Mouse (Mus musculus) layer of hippocampus, adult 2 months (tissue): ENCODE results near the gene Prickle1. TPM values are rescaled to one million over a fixed set of nuclear protein-coding genes. Genes with fewer than 3 reads are reported as not detected.
A peak's percentile ranks its signal among the peaks of the same experiment; 100 is the strongest.

Experiments used
- DNase-seq, 2 experiments: peaks; one replicate each; pipeline ENCODE4 v3.0.0; 2022; ENCODE audit warnings: low spot score in 2 of 2
- H3K27ac ChIP-seq: fragments of 200-600 bp; 2 replicates; pipeline ENCODE4 v1.8.1; 2022
- H3K4me3 ChIP-seq: fragments of 200-600 bp; 2 replicates; pipeline ENCODE4 v1.8.1; 2022; ENCODE audit warnings: mild to moderate bottlenecking
- CTCF ChIP-seq: fragments of 200-600 bp; conservative IDR thresholded peaks from 2 replicates; pipeline ENCODE4 v1.8.1; 2022; ENCODE audit warnings: antibody characterized with exemption, mild to moderate bottlenecking, moderate library complexity
- total RNA-seq, 2 experiments: library from RNA; stranded (reverse); gene quantifications; 2 replicates each; pipeline ENCODE4 v1.2.3; 2021

The Prickle1 gene
- total RNA-seq, 2 experiments from 2014 or later = 67.4 to 69.2 TPM

DNA sequence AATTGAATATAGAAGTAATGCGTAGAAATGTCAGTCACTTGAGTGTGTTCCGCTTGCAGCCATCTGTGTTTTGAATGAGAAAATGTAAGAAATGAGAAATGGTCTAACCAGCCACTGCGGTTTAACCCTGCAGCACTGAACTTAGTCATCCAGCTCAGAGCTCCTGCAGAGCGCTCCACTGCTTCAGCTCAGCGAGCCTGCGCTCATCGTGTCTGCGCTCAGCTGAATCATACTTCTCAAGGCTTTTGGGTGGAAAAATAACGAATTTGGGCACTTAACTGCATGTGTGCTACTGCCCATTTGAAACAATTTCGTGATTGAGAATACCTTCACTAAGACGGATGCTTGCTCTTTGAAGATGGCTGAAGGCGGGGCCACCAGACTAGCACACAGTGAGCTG, 124.0 kb downstream of the Prickle1 start:
- DNase-seq = no peak

GRCm38 (mm10) chr15:93461066-93461465, 134.6 kb downstream of the Prickle1 start:
- H3K27ac ChIP-seq = no peak overlapping the region
- DNase-seq = no peak
- no peak overlapping the region for H3K4me3 ChIP-seq
- TF ChIP-seq CTCF = no peak

More for the DNA sequence above, 124.0 kb downstream of the Prickle1 start:
- H3K4me3 ChIP-seq = no peak overlapping the region
- no peak overlapping the region for H3K27ac ChIP-seq
- no peak for TF ChIP-seq CTCF

DNA sequence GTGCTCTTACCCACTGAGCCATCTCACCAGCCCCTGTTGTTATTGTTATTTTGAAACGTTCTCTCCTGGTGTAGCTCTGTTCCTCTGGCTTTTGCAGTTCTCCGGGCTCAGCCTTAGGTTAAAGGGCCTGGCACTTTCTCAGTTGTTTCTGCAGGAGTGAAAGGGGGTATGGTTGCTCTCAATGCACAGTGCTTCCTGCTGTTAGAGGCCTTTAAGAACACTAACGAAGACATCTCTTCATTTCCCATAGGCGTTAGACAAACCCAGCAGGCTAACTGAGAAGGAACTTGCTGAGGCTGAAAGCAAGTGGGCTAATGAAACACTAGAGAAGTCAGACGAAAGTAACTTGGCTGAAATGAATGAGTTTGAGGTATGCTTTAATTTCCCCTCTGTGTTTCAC, 136.3 kb downstream of the Prickle1 start:
- DNase-seq = no peak
- TF ChIP-seq CTCF = no peak
- no peak overlapping the region for H3K4me3 ChIP-seq
- H3K27ac ChIP-seq = no peak overlapping the region

GRCm38 (mm10) chr15:93456005-93456404, 139.7 kb downstream of the Prickle1 start:
- H3K4me3 ChIP-seq = no peak overlapping the region
- no peak for DNase-seq

DNA sequence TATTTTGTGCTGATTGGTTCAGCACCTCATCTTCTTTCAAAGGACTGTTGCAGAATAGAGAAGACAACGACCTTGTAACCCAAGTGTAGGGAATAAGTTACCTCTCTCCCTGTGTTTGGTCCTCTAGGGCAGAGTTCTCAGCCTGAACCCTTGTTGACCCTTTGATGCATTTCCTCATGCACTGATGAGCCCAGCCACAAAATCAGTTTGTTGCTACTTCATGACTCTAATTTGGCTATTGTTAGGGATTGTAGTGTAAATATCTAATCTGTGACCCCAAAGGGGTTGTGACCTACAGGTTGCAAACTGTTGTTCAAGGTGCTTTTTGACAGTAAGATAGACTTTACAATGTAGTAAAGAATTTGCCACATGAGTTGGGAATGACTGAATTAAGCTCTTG, 142.4 kb downstream of the Prickle1 start:
- Histone ChIP-seq H3K27ac (no peak overlapping the region), H3K4me3 (no peak overlapping the region)
- no peak for TF ChIP-seq CTCF
- no peak for DNase-seq

More at GRCm38 (mm10) chr15:93456005-93456404, 139.7 kb downstream of the Prickle1 start:
- peak; percentile 72 for TF ChIP-seq CTCF
- H3K27ac ChIP-seq = no peak overlapping the region

Other genes starting within 250 kb of the Prickle1 start
- gene Zcrb1, start 197.6 kb downstream of the Prickle1 start, total RNA-seq = 10 to 100 TPM; 71.0 to 80.2 TPM
- gene Pphln1, start 197.5 kb downstream of the Prickle1 start, total RNA-seq = 10 to 100 TPM; 39.2 to 41.3 TPM